Mouse (Mus musculus) kidney, adult 2 months (tissue): ENCODE results near the gene Usf2.

ENCODE experiments used
- CTCF ChIP-seq: fragments of 200-500 bp; conservative IDR thresholded peaks from 2 replicates; pipeline ENCODE4 v1.5.1; 2011; ENCODE audit warnings: low read depth, mild to moderate bottlenecking, control low read depth, low read length, moderate library complexity, mixed read lengths; ENCODE audit not compliant: insufficient read depth, insufficient read length
- POLR2A ChIP-seq: fragments of 200-500 bp; IDR thresholded peaks from one replicate; pipeline ENCODE4 v1.6.1; 2011; ENCODE audit warnings: low read depth, low read length, control low read depth

- TF ChIP-seq CTCF (no peak), POLR2A (no peak)
Measured at GRCm38 (mm10) chr7:30985357-30985756, 28.8 kb upstream of the Usf2 start.
